Mouse (Mus musculus): Measurements from ENCODE around the gene Zfp839.

DNA sequence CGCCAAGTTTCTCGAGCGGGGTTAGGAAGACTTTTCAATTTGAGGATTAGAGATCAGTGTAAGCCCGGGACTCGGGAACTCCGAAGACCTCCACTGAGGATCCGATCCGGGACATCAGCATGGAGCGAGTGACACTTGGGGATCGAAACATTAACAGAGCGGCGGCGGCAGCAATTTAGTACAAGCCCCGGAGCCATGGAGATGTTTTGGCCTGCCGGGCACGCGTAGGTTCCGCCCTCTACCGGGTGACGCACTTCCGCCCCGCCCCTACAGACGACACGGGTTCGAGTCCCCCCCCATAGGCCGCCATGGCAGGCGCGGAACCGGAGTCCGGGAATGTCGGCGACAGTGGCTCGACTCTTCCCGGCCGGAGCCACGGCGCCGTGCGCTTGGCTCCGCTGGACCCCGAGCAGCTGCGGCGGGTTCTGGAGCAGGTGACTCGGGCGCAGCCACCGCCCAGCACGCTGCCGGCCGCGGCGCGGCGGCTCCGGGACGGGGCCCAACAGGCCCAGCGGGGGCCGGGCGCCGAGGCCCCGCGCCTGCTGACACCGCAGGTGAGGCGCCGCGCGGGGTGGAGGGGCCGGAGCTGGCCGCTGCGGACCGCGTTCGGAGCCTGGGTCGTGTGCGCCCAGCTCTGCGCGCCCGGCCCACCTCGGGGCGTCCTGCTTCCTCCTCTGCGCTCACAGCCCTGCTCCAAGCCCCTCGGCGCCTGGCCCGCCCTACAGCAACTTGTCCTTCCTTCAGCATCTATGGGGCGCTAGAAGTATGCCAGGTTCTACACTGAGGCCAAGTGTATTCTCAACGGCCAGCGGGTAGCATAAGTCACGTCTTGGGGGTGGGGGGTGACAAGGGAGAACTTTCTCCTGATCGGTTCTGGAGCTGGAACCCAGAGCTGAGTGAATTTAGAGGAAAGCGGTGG lies at the start of gene Zfp839:
- TF ChIP-seq MAX (IDR thresholded peaks at IDR 0.05; ENCODE audit: low read length) (peak; percentile 64; the same call in 1 of the 2 replicates), MEF2A (IDR thresholded peaks at IDR 0.05; ENCODE audit: extremely low read depth, insufficient replicate concordance, low read depth, low read length, poor library complexity, severe bottlenecking) (no peak)
